Mouse (Mus musculus): ENCODE measurements around the gene Kcnb1.
A peak's percentile ranks its signal among the peaks of the same experiment; 100 is the strongest.

Gene Kcnb1

DNA sequence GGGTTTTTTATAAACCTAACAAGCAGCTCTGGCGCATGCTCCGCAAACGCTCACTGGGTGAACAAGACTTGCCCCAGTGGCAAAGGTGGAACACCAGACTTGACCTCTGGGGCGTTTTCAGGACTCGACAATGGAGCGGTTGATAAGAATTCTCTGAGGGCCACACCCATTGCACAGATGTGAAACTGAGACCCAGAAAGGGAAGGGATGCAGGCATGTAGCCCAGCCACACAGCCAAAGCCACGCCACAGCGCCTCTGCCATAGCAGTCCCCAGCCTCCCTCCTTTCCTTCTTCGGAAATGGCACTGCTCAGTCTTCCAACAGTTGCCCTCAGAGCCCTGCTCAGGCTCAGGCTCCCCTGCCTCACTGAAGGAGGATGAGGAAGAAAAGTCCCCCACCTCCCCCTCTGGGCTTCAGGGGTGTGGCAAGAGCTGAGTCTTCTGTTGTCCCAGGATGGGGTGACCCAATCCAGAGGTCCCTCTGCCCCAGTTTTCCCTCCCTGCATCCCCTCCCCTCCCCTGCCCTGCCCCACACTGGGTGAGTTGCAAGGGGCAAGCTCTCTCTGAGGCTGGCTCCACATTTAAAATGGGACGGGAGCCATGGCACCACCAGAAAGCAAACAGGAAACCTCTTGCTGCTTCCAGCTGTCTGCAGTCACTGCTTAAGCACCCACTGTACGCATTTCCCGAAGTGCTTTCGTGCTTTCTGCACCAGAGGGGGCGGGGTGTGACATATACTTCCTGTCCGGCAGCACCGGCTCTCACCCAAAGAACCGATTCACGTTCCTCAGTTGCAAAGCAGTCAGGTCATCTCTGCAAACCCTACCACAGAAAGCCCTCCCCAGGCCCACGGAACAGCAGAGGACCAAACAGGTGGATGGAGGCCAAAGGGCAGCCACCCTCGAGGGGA is 61.0 kb downstream of the Kcnb1 start:
- DNase-seq (ENCODE audit: low read depth, low spot score) = peak; percentile 63

DNA sequence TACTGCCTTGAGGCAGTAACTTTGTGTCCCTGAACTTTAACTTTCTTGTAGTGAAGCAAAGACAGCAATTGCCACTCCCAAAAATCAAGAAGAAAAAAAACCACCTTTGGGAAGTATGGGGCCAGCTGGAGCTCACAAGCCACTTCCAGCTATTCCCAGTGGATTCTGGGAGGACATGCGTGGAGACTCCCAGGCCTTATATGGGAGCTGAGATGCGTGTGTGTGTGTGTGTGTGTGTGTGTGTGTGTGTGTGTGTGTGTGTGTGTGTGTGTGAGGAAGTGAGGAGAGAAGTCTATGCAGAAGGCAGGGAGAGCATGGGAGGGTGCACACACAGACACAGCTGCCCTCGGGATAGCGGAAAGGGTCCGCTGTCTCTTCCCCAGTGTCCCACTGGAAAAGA is 62.6 kb downstream of the Kcnb1 start:
- no peak for DNase-seq (ENCODE audit: low read depth, low spot score)

DNA sequence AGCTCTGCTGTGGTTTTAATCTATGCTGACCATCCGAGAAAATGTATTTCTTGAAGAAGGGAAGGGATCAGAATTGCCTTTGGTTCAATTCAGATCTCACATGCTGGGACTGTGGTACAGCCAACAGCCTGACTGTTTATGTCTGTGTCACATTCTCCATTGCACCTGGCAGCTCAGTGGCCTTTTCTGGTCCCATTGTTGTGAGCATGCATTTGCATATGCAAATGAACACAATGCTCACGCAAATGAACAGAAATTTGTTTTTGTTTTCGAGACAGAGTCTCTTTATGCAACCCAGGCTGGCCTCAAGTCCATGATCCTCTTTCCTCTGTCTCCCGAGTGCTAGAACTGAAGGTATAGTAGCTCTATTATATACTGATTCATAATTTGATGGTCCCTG is 64.2 kb downstream of the Kcnb1 start:
- peak; percentile 43 for DNase-seq (ENCODE audit: low read depth, low spot score)

DNA sequence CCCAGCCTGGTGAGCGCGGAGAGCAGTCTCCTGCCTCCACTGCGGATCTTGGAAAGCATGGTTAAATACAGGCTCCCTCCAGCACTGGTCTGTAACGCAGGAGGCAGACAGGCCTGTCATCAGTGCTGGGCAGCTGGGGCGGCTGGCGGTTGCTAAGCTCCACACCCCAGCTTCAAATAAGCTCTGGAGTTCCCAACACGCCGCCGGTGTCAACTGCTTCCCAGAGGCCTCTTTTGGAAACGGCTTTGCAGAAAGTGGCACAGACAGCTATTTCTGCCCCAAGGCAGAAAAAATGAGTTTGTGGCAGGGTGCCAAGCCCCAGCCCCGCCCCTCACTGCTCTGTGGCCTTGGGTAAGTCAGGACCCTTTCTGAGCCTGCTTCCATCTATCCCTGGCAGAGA is 66.0 kb downstream of the Kcnb1 start:
- peak; percentile 82 for DNase-seq (ENCODE audit: low read depth, low spot score)

DNA sequence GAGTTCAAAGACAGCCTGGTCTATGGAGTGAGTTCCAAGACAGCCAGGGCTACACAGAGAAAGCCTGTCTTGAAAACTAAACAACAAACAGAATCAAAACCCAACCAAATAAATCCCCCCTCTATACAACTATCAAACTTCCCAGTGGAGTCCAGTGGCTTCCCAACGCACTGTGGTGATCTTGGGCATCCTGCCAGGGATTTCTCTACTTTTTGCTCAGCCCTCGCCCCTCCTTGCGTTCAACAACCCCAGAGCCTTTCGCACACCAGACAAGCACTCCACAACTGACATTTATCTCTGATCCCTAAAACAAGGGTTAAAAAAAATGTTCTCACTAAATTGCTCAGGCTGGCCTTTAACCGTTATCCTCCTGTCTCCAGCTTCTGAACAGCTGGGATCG is 67.2 kb downstream of the Kcnb1 start:
- no peak for DNase-seq (ENCODE audit: low read depth, low spot score)

DNA sequence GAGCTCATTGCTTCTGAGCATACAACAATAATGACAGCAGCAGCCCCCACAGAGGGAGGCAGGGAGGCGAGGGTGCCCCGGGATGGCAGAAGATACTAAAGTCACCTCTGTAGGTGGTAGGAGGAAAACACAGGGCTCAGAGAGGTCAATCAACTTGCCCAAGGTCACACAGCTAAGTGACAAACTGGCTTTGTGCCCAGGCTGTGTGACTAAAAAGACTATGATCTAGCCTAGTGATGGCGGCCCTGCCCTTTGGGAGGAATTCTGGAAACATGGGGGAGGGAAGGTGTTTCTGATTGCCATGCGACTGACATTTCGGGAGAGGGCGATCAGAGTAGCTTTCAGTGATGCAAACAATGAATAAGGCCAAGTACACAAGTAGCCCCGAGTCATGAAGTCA is 68.0 kb downstream of the Kcnb1 start:
- no peak for DNase-seq (ENCODE audit: low read depth, low spot score)

DNA sequence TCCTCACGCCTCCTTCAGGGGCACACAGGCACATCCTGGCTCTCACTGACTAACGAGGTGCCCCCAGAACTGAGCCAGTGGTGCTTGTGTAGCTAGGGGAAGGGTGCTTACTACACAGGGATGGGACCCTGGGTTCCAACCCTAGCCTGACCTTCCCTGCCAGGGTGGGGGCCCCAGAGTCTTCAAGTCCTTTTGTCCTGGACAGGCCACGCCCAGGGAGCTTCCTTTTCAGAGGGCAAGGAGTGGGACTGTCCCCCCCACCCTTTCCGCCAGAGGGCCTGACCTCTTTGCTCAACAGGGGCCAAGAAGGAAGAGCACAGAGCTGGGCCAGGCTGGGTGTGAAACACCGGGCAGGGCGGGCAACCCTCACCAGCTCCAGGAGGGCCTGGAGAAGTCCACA is 68.7 kb downstream of the Kcnb1 start:
- no peak for DNase-seq (ENCODE audit: low read depth, low spot score)

DNA sequence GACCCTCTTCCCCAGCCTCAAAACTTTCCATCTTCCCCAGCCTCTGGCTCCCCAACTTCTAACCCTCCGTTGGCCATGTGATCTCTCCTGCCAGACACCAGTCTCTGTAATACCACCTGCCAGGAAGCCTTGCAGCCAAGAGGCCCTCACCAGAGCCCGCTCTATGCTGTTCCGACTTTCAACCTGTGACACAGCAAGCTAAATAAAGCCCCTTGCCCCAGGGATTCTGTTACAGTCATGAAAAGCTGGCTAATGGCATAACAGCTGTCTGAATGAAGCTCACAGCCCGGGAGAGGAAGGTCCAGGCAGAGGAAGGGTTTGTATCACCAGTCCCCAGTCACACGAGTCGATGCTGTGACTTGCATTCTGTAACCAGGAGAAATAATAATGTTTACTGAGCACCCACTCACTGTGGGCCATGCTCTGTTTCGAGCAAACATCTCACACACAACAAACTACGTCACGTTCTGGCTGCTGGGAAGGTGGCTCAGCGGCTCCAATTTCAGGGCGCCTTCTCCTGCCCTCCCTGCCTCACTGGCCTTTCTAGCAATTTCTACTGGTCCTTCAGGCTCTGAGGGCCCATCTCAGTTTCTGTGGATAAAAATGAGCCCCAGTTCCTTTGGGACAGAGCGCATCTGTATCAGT is 69.6 kb downstream of the Kcnb1 start:
- DNase-seq (ENCODE audit: low read depth, low spot score) = peak; percentile 57

DNA sequence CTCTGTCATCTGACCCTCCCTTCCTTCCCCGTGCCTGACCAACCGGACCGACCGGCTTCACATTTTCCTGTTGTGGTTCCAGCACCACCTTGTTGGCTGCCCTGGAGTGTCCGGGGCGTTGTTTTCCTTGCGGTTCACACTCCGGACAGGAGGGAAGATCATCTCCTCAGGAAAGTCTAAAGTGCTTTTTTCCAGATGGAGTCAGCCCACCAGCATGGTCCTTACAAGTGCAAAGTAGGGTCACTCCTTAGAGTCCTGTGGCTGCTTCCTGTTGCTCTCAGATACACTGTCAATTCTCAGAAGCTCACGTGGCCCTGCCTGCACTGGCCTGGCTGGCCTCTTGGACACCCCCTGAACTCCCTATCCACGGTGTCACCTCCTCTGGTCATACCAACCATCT is 71.9 kb downstream of the Kcnb1 start:
- no peak for DNase-seq (ENCODE audit: low read depth, low spot score)

DNA sequence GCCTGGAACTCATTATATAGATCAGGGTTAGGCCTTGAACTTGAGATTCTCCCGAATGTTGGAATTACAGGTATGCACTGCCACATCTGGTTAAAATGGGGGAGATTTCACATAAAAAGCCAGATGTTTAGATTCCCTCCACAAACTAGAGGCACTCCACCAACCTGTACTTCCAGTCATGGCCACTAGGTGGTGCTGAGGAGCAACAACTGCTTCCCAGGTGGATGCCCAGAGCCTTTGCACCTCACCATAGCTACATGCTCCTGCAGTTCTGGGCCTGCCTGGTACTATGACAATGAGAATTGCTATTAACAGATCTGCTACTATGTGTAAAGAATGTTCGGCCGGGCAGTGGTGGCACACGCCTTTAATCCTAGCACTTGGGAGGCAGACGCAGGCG is 77.2 kb downstream of the Kcnb1 start:
- DNase-seq (ENCODE audit: low read depth, low spot score) = peak; percentile 87

DNA sequence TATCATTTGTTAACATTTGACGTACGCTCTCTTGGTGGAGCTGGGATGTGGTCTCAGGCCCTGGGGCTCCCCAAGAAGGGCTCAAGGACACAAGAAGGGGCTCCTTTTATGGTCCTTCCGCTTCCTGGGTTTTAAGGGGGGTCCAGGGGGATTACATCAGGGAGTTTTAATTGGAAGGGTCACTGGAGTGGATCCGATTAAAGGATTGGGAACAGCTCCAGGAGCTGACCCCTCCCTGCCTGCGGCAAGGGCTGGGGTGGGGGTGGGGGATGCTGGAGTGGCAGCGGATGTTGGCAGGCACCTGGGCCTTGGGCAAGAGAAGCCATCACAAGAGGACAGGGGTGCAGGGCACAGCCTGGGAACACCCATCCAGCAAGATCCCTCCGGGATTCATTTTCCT is 77.7 kb downstream of the Kcnb1 start:
- no peak for DNase-seq (ENCODE audit: low read depth, low spot score)

DNA sequence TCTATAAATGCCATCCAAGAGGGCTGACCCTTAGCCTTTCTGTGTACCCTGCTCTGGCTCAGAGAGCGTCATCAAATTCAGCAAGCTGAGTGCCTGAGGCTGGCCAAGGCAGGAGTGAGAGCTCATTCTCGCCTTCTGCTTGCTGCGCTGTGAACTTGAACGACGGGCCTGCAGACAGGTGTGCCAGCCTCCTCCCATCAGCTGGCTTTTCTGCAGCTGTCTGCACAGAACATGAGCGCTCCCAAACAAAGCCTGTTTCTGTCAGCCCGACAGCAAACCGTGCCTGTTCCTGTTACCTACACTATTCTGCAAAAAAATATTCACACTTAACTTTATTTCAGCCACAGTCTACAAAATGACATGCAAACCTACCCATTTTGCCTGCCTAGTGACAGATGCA is 80.4 kb downstream of the Kcnb1 start:
- DNase-seq (ENCODE audit: low read depth, low spot score) = peak; percentile 59

DNA sequence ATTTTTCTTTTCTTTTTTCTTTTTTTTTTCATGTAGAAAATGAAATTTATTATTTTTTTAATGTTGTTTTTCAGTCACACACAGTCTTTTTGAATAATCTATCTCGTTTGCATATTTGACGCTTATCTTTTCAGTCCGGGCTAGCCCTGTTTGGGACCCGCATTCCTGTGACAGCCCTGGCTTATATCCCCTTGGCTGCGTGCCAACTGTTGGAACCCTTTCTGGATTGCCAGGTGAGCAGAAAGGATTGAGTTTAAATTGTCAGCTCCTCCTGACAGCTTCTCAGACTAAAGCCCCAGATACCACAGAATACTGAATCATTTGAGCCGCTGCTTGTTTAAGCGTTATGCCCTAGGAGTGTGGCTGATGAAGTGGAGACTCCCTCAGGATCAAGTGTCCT is 86.4 kb downstream of the Kcnb1 start:
- DNase-seq (ENCODE audit: low read depth, low spot score) = peak; percentile 39

DNA sequence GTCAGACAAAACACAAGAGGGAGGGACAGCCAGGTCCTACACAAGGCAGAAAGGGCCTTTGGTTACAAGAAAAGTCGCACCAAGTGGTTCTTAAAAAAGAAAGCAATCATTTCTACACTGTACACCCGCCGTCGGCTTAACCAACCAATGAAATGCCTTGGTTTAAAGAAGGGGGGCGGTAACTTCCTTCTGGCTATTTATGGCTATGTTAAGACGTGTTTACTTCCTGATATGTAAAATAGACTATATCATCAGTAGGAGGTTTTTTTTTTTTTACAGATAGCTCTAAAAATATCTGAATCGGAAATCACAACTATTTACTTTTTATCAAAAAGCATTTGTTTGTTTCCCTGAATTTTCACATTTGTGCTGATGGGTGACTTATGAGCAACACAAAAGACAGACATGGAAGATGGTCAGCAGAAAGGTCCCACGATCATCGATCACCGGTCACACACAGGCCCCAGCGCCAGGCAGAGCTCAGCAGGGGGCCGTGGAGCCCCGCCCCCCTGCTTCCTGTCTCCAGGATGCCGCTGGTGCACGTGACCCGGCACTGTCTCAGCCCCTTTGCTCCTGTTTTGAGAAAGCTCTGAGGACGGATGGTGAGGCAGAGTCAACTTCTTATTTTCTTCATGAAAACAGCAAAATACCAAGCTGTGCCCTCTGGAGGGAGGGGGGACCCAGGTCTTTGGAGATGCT is 88.1 kb downstream of the Kcnb1 start:
- DNase-seq (ENCODE audit: low read depth, low spot score) = peak; percentile 28

DNA sequence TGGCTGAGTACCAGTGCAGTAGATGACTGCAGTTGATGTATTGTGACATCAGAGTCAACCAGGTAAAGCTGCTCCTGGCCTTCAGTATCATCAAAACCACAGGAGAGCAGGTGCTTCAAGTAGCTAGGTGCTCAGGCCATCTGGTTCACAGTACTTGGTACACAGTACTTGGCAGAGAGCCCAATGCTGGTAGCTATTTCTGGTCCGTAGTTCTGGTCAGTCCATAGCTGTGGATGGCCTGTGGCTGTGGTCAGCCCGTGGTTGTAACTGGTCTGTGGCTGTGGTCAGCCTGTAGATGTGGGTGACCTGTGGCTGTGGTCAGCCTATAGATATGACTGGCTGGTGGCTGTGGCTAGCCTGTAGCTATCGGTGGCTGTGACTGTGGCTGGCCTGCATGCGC is 95.3 kb downstream of the Kcnb1 start:
- peak; percentile 92 for DNase-seq (ENCODE audit: low read depth, low spot score)

DNA sequence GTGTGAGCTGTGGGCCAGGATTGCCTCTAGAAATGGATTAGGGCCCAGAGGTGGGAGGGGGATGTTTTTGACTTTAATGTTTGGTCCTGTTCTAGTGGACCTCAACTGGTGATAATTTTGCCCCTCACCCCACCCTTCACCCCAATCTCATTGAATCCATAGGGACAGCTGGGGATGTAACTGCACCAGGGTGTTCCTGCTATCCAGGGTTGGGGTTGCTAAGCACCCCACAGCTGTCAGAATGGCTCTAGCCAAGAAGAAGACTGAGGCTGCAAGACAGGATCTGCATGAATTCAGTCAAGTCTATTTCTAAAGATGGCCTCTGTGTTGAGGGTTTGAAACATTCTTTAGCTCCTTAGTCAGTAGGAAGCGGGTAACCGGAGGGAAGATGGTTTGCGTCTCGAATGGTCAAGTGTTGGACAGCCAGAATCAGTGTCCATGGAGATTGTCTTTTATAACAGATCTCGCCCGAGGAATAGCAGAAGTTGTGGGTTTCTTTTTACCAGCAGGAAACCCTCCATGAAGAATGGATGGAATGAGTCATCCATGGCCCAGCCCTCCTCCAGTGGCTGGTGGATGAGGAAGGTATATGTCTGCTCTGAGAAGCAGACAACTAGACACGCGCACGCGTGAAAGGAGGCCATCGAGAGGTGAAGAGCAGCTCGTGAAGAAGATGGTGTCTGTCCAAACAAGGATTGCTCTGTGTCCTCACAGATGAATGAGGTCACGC is 96.6 kb downstream of the Kcnb1 start:
- DNase-seq (ENCODE audit: low read depth, low spot score) = peak; percentile 43

DNA sequence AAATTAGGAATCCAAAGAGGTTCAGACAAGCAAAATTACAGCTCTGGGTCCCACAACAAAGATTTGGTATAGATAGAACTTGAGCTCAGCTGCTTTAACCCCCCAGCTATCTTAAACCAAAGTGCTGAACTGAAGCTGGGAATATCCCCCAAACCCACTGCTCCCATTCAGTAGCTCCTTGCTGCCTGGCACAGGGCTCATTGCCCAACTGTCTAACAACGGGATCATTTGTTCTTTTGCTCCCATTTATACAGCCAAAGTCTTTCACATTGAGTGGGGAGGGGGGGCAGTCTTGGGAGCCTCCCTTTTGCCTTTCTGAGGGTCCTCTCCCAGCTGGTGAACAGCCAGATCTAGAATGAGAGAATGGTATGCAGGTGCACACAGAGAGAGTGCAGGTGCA is 99.7 kb downstream of the Kcnb1 start:
- DNase-seq (ENCODE audit: low read depth, low spot score) = no peak

DNA sequence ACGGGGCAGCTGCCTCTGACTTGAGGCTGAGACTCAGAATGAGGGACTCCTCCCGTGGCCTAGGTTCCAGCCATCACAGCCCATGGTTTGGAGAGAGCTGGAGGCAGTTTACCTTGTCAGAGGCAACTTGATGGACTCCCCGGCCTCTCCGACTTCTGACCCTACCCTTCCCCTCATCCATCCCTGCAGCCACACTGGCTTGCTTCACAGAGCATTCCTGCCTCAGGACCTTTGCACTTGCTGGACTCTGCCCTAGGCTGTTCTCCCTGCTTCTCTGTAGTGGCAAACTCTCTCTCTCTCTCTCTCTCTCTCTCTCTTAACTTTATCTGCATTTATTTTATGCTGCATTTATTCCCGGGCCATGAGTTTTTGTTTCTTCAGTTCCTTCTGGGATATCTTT is 103.1 kb downstream of the Kcnb1 start:
- DNase-seq (ENCODE audit: low read depth, low spot score) = no peak

DNA sequence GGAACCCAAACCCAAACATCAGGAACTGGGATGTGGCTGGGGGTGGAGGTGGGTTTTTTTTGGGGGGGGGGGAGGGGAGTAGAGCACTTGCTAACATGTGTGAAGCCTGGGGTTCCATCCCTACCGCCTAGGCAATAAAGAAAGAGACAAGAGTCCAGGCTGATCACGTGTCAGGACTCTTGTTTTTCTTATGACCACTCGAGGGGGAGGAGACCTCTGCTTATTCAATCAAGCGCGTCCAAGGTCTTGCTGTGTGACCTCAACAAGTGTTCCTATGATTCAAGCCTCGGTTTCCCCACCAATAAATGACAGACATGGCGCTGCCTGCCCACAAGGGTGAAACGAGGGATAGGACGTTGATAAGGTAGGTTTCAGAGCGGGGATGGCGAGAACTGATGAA is 103.9 kb downstream of the Kcnb1 start:
- no peak for DNase-seq (ENCODE audit: low read depth, low spot score)

DNA sequence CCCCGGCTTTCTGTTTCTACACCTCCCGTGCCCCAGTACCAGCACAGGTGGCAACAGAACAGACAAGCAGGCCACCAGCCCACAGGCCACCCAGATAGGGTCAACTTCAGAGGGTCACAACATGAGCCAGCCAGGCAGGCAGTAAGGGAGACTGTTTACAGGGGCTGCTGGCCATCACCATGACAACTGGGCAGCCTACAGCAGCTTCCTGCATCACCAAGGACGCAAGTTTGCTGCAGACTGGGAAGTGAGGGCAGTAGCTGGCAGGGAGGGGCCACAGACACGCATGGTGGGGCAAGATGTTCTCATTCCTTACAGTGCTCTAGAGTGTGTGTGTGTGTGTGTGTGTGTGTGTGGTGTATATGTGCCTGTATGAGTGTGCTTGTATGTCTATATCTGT is 108.3 kb downstream of the Kcnb1 start:
- peak; percentile 49 for DNase-seq (ENCODE audit: low read depth, low spot score)

DNA sequence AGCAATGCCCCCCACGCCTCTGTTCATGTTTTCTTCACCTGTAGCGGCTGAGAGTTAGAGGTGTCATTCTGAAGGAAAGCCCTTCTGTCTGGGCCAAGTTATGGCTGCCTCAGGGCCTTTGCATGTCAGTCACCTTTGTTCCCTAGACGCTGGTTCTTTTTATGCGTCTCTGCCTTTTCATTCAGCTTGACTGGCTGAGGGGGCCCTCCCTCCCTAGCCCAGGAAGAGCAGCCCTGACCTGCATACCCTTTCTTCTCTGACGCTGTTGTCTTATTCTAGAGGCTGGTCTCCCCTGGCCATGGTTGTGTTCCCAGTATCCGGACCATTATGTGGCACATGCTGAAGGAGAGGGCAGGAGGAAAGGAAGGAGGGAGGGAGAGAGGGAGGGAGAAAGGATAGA is 108.8 kb downstream of the Kcnb1 start:
- no peak for DNase-seq (ENCODE audit: low read depth, low spot score)

DNA sequence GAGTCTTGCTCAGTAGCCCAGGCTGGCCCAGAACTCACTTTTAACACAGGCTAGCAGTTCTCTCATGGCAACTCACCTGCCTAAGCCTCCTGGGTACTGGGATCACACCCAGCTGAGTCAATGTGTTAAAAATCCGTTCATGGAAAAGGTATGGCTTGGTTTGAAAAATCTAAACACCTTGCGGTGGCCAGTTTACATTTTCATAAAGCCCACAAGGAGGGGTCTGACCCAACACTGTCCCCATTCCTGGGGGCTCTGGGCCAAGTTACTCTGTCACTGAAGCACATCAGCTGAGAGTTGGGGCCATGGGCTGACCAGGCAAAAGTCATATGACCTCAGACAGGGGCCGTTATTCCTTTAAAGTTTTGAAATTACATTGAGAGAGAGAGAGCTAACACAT is 109.6 kb downstream of the Kcnb1 start:
- no peak for DNase-seq (ENCODE audit: low read depth, low spot score)
